Mouse (Mus musculus) WW6 (cell line): ENCODE measurements around the gene Map4k3.

ENCODE experiments used
- DNase-seq: peaks from one replicate; pipeline ENCODE4 v3.0.0-alpha.2; 2013; ENCODE audit warnings: low read depth, low spot score

Map4k3 gene

DNA sequence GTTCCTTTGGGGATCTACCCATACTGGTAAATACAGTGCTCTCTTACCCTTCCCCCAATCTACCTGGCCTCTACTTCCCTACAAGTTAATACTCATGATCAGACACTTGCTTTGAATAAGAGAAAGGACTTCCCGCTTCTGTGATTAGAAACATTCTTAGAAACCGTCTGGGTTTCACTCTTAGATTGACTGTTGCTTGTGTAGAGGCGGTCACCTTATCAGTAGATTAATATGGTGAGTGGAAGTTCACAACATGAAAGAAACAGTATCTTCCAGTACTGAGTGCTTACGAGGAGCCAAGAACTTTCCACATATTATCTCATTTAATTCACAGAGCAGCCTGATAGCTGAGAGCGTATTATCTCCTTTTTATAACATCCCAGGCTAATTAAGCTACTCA, 1.5 kb upstream of the Map4k3 start:
- no peak for DNase-seq

DNA sequence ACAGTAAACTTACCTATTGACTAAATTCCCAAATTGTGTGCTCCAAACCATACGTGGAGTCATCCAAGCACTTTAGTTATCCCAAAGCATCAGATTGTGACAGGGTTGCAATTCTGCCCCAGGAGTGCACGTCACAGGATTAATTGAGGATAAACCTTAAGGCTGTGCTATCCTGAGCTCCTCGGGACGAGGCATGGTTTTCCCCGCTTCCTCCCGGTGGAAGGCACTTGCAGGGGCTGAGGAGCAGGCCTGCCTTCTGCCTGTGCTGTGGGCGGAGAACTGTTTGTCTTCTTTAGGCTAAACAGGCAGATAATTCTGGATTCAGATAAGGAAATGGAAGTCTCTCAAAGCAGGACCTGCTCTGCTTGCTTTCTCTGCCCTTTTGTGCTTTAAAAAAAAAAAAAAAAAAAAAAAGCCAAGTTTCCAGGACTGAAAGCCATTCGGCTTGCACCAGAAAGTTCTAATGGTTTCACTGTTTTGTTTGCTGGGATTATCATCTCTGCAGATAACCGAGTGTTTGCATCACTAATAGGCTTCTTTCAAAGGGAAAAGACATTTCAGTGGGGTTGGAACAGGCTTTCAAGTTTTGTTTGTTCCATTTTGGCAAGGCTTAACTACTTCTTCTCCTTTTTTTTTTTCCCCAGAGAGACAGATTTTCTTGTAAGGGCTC, 930 bp upstream of the Map4k3 start:
- DNase-seq: no peak

GRCm38 (mm10) chr17:80727341-80727951, 839 bp downstream of the Map4k3 start:
- no peak for DNase-seq

DNA sequence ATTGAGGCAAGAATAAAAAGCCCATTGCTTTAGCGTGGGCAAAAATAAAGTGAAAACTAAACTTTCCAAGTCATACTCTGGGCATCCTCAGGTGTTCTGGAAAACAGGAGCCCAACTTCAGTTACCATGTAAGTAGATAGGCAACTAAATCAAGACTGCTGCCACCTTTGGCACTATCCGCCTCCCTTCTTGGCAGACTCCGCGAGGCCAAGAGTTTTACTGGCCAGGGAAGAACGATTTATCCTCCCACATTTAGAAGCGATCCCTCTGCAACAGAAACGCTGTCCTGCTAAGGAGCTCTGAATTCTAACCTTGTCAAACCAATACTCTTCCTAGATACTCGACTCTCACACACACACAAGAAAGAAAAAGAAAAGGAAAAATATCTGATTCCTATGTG, 1.5 kb downstream of the Map4k3 start:
- no peak for DNase-seq

GRCm38 (mm10) chr17:80723092-80723491, 5.2 kb downstream of the Map4k3 start:
- DNase-seq: no peak

- DNase-seq: no peak
Observed at GRCm38 (mm10) chr17:80721670-80722069, 6.6 kb downstream of the Map4k3 start.

- no peak for DNase-seq
Observed at GRCm38 (mm10) chr17:80719309-80719708, 9.0 kb downstream of the Map4k3 start.

DNA sequence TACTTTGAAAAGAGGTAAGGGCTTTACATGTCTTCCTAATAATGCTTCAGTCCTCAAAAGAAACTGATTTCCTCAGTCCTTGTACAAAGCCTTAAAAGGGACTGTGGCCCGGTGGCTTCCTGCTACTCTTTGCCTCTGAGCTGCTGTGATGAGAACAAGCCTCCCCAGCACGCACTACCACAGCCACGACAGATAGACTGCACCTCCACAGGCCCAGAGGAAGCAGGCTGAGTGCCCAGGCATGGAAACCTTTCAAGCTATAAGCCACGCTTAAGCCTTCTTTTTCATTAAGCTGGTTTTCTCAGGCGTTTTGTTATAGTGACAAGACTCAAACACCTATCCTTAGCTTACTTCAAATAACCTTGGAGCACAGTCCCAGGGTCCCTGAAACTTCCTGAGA, 10.0 kb downstream of the Map4k3 start:
- DNase-seq: no peak

DNA sequence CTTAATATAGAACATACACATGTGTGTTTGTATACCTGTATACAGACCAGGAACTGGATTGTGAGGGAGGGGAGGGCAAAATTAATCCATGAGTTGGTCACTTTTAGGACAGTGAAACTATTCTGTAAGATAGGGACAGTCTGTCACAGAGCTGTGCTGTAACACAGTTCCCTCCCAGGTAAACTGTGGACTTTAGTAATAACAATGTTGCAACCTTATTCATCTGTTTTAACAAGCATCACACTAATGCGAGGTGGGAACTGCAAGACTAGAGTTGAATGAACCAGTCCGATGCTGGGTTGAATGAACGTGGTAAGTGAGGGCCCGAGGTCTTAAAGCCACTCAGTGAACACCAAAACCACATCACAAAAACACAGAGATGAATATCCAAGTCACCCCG, 14.7 kb downstream of the Map4k3 start:
- DNase-seq: no peak

GRCm38 (mm10) chr17:80709921-80710838, 18.1 kb downstream of the Map4k3 start:
- no peak for DNase-seq

DNA sequence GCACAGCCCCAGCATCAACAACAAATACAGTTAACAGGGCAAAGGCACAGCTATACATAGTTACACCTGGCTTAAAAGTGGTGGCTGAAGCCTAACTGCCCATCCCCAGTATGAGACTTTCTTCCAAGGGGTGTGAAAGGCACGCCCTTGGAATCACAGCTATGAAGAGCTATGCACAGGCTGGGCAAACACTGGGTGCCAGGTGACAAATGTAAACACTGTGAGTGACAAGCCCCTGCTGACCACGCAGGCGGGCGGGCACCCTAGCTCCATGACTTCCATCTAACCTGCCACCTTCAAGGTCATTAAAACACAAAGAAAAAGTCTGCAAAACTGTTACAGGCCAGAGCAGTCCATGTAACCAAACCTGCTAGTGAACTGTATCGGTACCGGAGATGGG, 19.5 kb downstream of the Map4k3 start:
- no peak for DNase-seq

DNA sequence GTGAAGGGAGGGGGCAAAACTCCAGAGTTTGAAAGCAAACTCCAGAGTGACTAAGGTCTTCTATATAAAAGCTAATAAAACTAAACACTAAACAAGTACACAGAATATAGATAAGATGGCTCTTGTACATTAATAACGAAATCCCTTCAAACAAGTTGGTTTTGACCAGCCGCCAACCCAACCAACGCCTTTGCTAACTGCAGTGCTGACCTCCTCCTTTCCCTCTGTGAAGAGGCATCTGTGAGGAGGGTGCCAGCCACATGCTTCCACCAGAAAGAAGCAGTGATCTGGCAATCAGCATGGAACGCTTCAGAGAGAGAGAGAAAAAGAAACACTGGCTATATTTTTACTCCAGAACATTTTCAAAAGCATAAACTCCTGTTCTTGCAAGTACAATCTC, 21.1 kb downstream of the Map4k3 start:
- DNase-seq: no peak

DNA sequence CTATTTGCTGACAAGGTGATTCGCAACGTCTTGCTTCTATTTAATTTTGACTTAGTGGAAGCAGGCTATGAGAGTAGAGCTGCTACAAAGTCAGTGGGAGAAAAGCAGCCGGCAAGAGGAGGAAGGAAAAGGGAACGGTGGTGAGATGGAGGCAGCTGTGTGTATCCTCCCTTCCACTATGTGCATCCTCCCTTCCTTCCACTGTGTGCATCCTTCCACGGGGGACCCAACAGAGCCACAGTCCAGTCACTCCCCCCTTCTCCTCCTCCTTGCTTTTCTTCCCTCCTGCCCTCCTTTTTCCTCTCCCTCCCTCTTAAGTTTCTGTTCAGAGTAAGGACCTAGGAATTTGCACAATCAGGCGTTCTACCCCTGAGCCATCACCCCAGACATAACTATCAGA, 21.7 kb downstream of the Map4k3 start:
- DNase-seq: no peak

GRCm38 (mm10) chr17:80701687-80702086, 26.6 kb downstream of the Map4k3 start:
- no peak for DNase-seq

DNA sequence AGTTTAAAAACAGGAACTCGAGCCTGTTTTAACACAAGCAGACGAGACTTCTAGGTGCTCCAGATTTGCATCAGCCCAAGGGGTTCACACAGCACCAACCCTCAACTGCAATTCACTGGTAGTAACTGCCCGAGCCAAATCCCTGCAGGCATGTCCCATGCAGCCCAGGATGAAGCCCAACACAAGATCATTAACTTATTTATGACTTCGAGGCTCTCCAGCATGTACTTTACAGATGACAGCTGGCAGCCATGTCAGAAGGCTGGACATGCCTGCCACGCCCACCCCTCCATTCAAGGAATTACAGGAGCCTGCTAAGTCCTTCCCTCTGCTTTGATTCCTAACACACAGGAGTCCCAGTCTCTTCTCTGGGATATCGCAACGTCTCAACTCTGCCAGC, 29.4 kb downstream of the Map4k3 start:
- DNase-seq: no peak

DNA sequence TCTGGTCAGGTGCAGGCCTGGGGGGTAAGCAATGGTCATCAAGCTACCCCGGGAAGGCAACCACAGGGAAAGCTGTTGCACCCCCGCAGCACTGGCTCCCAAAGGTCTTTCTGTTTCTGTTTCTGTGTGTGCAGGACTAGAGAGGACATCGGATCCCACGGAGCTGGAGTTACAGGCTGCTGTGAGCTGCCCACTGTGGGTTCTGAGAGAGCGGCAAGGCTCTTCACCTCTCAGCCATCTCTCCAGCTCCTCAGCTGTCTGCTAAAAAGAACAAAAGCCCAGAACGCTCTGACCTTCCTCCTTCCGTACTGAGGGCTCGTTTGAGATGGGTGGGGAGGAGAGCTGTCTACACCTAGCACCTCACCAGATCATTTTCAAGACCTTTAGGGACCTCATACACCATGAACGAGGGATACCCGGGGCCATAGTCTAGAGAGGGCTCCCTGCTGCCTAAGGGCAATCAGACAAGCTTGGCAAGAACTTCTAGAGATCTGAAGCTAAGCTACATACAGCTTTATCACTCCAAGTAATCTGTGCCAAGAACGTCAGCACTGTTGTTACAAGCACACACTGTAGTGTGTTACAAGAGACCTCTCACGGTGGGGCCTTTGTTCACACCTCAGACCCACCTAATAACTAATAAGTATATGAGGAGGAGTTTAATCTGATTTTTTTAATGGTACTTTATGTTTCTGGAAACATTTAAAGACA, 29.9 kb downstream of the Map4k3 start:
- DNase-seq: no peak

DNA sequence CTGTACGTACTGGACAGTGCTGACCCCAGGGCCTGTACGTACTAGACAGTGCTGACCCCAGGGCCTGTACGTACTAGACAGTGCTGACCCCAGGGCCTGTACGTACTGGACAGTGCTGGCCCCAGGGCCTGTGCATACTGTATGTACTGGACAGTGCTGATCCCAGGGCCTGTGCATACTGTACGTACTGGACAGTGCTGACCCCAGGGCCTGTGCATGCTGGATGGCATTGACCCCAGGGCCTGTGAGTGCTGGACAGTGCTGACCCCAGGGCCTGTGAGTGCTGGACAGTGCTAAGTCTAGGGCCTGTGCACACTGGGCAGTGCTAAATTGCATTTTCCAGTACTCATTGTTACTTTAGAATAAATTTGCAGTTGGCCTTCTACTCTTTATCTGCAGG, 31.3 kb downstream of the Map4k3 start:
- DNase-seq: no peak

DNA sequence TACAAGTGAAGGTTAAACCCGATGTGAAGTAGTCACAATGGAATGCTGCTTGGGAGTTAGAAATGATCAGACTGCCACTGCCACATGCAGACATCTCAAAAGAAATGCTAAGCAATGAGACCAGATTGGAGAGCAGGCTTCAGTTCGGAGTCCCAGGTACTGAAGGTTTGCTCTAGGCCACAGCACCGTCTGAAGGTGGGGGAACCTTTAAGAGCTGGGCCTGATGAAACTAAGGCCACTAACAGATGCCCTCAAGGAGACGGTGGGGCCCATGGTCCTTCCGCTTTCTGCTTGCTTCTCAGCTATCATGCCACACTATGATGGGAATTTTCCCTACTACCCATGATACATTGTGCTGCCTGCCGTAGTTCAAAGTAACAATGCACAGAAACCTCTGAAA, 32.1 kb downstream of the Map4k3 start:
- DNase-seq: no peak

GRCm38 (mm10) chr17:80693707-80694106, 34.6 kb downstream of the Map4k3 start:
- DNase-seq: no peak

DNA sequence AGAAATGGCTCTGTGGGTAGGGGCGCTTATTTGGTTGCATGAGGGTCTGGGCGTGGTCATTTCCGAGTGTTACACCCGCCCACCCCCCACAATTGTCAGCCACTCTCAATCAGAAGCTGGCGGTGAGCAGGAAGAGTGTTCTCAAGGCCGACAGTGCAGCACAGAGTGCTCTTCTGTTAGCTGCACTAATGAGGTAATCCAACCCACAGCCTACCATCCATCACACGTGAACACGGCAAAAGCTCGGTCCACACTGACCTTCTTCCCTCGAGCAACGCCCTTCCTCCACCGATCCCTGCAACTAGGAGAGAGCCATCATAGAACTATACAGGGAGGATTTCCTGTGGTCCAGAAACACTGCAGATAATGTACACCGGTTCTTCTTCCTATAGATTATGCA, 36.1 kb downstream of the Map4k3 start:
- no peak for DNase-seq

DNA sequence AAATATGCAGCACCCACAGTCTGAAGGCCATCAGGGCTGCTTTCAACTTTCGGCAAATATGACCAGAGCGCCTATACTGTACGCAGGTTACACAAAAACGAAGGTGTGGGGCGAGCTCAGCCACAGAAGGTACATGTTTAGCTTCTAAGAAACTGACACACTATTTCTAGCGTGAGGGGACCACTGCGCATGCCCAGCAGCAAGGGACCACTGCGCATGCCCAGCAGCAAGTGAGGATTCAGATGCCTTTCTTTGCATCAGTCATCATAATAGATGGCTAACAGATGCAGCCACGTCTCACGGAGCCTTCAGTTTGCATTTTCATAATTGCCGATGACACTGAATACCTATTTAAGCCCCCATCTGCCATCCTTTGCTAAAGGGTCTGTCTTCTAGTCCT, 39.6 kb downstream of the Map4k3 start:
- no peak for DNase-seq

DNA sequence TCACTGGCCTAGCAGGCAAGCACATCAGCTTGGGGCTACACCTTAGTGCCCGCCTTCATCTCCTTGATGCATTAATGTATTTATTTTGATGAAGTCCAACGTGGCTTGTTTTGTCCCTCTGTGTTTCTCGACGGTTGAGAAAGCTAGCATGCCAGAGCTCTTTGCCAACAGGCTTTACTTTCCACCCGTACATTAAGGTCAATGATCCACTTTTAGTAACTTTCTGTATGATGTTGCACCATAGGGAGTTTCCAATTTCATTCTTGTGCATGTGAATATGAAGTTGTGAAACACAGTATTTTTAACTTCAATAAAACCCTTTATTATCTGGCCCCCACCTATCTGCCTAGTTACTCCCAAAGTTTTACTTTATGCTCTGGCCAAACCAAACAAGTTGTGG, 42.2 kb downstream of the Map4k3 start:
- no peak for DNase-seq
